Mouse (Mus musculus) lung, adult 18-20 months (tissue): ENCODE measurements around the gene Ranbp1.
"Not testable (repeated sequence)": the region's sequence is repeated elsewhere in the genome, so short reads cannot be mapped to it uniquely, and the experiment has no call there.

Experiments used
- DNase-seq, 2 experiments: peaks; one replicate each; pipeline ENCODE4 v3.0.0; 2022; ENCODE audit warnings: mixed read lengths in 2 of 2

Gene Ranbp1

GRCm38 (mm10) chr16:18248433-18249363 is at the start of gene Ranbp1, which contains the start of gene Trmt2a:
Ranbp1 (minus strand) TSS chr16:18248732.
Trmt2a (plus strand) TSS chr16:18248679.
- DNase-seq = peak; percentile 99

- DNase-seq = not testable (repeated sequence)
Observed at GRCm38 (mm10) chr16:18289614-18290013, 41.1 kb upstream of the Ranbp1 start.

DNA sequence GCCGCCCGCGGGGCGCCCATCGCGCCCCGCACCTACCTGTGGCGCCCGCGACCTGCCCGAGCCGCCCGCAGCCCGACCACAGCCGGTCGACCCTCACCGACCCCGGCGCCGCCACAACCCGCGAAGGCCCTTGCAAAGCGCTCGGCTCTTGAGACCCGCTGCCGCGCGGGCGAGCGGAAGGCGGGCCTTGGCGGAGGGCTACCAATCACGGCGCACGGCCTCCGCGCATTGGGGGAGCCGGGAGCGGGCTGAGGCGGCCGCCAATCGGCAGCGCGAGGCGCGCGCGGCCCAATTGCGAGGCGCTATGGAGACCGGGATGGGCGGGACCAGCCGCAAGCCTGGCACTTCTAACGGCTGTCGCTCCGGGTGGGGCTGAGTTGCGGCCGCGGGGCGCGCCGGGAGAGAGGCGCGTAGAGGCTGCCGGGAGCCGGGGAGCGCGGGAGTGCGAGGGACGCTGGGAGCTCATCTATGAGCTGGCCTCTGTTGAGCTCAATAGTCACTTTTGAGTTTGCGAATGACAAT is 40.6 kb upstream of the Ranbp1 start, which contains the start of gene Dgcr8:
TSS of gene Dgcr8 (minus strand) at position 180 of the 522 bp plus-strand sequence.
- peak; percentile 98 for DNase-seq

- peak; percentile 83 to 85 for DNase-seq
Observed at GRCm38 (mm10) chr16:18288581-18289061, 40.1 kb upstream of the Ranbp1 start.

GRCm38 (mm10) chr16:18288166-18288565 is 39.6 kb upstream of the Ranbp1 start:
- DNase-seq = no peak

DNA sequence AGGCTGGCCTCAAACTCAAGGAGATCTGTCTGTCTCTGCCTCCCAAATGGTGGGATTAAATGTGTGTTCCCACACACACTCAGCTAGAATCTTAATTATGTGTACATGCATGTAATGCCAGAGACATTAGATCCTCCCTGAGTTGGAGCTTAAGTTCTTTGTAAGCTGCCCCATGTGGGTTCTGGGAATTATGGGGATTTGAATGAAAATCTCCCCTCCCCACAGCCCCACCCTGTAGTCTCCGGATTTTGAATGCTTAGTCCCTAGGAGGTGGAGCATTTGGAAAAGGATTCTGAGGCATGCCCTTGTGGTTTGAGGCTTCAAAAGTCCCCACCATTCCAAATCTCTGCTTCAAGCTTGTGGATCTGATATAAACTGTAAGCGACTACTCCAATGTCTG is 26.6 kb upstream of the Ranbp1 start:
- no peak for DNase-seq

DNA sequence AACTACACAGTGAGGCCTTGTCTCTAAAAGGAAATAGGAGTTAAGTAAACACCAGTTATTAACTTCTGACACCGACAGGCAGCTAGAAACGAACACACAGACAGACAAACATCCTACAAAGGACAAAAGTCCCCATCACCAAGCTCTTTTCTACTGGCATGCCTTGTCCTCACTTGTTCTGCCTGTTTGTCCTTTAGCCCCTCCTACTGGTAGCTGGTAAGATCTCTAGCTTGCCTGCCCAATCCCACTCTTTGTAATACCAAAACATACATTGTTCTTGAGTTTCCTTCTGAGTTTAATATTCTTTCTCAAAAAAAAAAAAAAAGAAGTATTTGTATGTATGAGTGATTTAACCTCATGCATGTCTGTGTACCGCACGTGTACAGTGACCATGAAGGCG is 19.6 kb upstream of the Ranbp1 start:
- no peak for DNase-seq

DNA sequence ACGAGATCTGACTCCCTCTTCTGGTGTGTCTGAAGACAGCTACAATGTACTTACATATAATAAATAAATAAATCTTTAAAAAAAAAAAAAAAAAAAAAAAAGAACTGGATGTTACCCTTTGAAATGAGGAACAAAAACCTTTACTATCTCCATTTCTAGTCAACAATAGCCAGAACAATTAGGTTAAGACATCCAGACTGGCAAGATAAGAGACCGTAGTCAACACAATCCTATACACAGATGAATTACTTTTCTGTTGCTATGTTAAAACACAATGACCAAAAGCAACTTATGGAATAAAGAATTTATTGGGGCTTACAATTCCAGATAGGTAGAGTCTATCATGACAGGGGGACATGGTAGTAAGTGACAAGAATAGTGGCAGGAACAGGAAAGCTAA is 16.5 kb upstream of the Ranbp1 start:
- no peak for DNase-seq

DNA sequence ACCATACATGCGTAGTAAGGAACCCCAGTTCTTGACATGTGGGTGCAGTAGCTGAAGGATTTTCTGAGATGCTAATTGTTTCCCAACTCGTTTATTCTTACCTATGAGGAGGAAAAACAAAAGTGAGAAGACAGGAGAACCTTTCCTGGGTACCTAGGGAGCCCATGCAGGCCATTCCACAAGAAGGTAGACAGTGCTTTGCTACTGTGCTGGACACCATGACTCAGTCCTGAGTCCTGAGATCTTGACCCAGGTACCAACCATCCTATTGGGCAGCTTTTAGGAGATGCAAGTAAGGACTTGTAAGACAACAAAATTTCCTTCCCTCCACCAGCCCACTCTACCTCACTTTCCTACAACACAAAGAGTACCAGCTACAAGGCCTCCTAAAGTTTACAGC is 9.7 kb upstream of the Ranbp1 start, which contains the start of gene Gm49776:
TSS of gene Gm49776 (minus strand) at position 101 of the 400 bp plus-strand sequence.
- DNase-seq = no peak

- DNase-seq = no peak
Observed at GRCm38 (mm10) chr16:18253866-18254265, 5.3 kb upstream of the Ranbp1 start.

DNA sequence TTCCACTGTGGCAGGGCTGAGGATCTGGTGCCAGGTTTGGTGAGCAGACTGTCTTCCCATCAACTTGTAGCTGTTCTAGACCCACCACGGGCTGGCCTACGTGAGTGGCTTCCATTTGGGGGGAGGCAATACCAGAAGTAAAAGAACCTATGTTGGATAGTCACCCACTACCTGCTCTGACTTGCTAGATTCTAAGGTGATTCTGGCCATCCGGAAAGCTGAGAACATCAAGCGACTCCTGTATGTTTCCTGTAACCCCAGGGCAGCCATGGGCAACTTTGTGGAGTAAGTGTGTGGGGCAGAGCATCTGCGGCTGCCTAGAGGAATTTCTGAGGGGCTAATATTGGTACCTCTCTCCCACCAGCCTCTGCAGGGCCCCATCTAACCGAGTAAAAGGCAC is 4.2 kb upstream of the Ranbp1 start:
- no peak for DNase-seq

- no peak for DNase-seq
Observed at GRCm38 (mm10) chr16:18250828-18251790, 2.6 kb upstream of the Ranbp1 start.

DNA sequence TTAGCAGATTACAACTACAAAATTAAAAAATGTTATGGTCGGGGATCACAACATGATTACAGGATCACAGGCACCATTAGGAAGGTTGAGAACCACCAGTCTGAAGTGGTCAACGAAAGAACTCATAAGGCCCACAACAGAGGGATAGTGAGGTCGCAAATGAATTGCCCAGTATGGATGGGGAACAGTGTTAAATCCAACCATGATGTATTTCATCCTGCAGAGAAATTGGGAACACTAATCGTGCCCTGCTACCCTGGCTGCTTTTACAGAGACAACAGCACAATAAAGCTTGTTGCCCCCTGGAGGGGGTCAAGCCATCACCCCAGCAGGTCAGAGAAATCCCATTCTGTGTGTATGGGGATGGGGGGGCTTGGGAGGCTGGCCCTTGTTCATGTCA is 1.7 kb upstream of the Ranbp1 start:
- DNase-seq = no peak

DNA sequence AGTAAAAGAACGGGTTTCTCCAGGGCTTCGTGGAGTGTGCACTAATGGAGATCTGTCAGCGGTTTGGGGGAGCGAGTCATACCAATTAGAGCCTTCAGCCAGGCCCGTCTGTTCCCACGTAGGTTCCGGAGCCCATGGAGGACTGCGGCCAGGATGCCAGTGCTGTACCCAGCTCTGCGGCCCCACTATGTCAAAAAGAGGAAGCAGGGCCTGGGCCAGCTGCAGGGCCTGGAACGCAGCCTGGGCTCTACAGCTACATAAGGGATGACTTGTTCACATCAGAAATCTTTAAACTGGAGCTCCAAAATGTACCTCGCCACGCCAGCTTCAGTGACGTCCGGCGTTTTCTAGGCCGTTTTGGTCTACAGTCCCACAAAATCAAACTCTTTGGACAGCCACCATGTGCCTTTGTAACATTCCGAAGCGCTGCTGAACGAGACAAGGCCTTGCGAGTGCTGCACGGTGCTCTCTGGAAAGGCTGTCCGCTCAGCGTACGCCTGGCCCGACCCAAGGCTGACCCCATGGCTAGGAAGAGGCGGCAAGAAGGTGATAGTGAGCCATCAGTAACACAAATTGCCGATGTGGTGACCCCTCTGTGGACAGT is 934 bp upstream of the Ranbp1 start:
- DNase-seq = peak; percentile 44 to 45

DNA sequence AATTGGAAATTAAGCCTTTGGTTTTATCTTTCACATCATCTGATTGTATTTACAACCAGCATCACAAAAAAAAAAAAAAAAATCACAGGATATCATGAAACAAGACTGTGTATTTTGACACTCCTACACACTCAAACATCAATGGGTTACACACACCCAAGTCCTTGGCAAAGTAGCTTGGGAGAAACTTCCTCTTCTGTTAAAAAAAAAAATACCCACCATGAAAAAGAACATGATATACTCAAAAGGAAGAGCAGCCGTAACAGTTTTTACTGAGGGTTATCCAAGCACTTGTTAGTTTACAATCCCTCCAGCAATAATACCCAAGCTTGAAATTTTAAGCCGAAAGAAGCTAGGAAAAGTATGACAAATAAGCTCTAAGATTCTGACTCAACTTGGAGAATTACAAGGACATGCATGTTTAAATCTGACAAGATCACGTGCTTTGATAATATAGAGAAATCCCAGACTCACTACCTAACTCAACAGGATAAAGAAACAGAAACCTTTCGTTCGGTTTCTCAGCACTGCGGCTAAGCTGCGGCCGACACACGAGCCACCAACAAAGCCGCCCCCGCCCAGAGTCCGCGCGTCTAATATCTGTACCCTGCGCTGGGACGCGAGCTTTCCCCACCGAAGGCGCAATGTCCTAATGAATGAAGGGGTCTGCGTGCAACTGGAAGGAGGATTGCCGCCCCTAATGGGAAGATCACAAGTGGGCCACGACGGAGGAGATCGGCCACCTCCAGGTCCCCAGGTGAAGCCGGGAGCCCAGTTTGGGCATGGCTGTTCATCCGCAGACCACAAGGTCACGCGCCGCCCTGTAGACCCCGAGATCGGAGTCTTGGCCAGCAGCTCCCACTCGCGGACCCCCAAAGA is 772 bp downstream of the Ranbp1 start:
- DNase-seq = no peak

DNA sequence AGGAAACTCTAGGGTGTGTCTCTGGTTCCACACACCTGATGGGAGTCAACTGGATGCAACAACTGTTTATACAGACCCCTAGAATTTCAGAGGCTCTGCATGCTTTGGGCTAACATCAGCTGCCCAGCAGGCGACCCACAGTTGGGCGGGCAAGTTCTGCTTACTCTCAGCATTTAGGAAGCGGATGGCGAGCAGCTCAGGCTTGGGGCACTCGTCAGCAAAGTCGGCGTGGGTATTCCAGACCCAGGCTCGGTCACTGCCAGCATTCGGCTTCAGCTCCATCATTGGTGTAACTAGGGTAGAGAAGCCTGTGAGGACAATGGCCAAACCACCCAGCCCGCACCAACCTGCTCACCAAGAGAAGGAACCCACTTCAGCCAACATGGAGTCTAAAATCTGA is 7.0 kb downstream of the Ranbp1 start:
- DNase-seq = no peak

DNA sequence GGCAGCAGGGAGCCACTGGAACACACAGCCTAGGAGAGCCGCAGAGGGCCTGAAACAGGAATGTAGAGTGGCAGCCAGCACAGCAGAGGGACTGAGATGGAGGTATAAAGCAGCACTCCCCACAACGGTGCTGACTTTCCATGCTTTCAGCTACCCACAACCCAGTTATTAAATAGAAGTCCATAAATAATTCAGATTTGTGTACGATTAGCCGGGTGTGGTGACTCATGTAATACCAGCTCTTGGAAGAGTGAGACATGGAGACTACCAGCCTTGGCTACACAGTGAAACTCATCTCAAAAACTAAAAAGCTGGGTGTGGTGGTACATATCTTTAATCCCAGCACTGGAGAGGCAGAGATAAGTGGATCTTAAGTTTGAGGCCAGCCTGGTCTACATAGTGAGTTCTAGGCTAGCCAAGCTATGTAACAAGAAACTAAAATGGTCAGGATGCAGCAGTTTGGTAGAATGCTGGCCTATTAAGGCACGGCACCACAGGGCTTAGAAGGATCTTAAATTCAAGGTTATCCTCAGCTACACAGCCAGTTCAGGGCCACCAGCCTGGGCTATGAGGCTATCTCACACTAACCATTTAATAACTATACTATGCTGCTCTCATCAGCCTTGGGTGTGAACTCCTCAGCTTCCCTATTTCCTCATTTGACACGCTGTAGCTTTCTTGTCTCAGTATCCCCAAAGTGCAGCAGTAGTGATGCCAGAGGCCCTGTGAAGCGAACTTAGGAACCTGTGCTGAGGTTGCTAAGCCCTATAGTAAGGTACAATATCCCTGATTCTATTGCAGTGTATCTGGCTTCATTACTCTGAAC is 11.6 kb downstream of the Ranbp1 start:
- no peak for DNase-seq

DNA sequence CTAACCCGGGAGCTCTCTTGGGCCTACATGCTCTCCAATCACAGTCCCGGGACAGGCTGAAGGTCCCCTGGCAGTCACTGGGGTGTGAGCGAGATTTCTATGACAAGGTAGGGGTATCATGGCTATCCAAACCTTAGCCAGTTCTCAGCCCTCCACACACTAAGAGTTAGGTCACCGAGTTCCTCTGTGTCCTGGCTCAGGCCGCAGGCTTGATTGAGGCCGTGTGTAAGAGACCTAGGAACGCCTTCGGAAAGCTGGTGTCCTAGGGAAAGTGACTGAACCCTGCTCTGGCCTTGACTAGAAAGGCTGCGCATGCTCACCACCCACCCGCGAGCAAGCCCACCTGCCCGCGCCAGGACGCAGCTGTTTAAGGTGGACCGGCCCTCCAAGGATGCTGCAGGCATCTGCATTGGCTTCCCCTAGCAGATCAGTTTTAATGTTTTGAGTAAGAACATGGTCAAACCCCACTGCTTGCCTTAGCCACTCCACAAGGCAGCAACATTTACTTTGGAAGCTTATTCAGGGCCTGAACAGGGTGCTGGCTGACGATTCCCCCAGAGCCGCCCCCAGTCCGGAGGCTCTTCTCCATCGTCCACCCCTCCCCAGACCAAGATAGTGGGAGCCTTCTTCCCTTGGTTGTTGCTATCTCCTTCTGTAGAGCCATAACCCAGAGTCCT is 13.0 kb downstream of the Ranbp1 start:
- peak; percentile 55 to 66 for DNase-seq

GRCm38 (mm10) chr16:18234671-18235388 is 13.7 kb downstream of the Ranbp1 start, which contains the start of gene Zdhhc8:
Zdhhc8 (minus strand) TSS chr16:18235136.
- peak; percentile 80 to 81 for DNase-seq
